Mouse (Mus musculus) midbrain, embryonic 15.5 days (tissue): ENCODE results near the gene Olfr145. TPM values are rescaled to one million over a fixed set of nuclear protein-coding genes. Genes with fewer than 3 reads are reported as not detected.

Experiments
- ATAC-seq: fragments of 200-750 bp; cut with Nextera tagmentation; replicated peaks from 2 replicates; pipeline ENCODE4 v1.8.0; 2017; ENCODE audit warnings: moderate TSS enrichment
- H3K27ac ChIP-seq: fragments of 300-500 bp; sonication (generic); 2 replicates; pipeline ENCODE4 v1.5.1; 2015; ENCODE audit warnings: mild to moderate bottlenecking, inconsistent platforms
- H3K27me3 ChIP-seq: fragments of 300-500 bp; sonication (generic); replicated peaks from 2 replicates; pipeline ENCODE4 v1.6.1; 2015; ENCODE audit warnings: inconsistent platforms
- H3K36me3 ChIP-seq: fragments of 300-500 bp; sonication (generic); replicated peaks from 2 replicates; pipeline ENCODE4 v1.6.1; 2015; ENCODE audit warnings: inconsistent platforms
- H3K4me1 ChIP-seq: fragments of 300-500 bp; sonication (generic); 2 replicates; pipeline ENCODE4 v1.6.1; 2015; ENCODE audit warnings: inconsistent platforms
- H3K4me2 ChIP-seq: fragments of 300-500 bp; sonication (generic); 2 replicates; pipeline ENCODE4 v1.6.1; 2015; ENCODE audit warnings: inconsistent platforms, mild to moderate bottlenecking, moderate library complexity
- H3K4me3 ChIP-seq: fragments of 300-500 bp; sonication (generic); 2 replicates; pipeline ENCODE4 v1.5.1; 2015; ENCODE audit warnings: mild to moderate bottlenecking, inconsistent platforms
- H3K9ac ChIP-seq: fragments of 300-500 bp; sonication (generic); 2 replicates; pipeline ENCODE4 v1.6.1; 2015; ENCODE audit warnings: mild to moderate bottlenecking, inconsistent platforms
- H3K9me3 ChIP-seq: fragments of 300-500 bp; sonication (generic); 2 replicates; pipeline ENCODE4 v1.6.1; 2016; ENCODE audit warnings: inconsistent platforms
- WGBS: fragments of 180-500 bp; shearing (Covaris S2); methylation state at CpG from one replicate; pipeline ENCODE4 v1.1.7; 2015; ENCODE audit warnings: mixed read lengths; 5-methylcytosine and 5-hydroxymethylcytosine counted together
- polyA plus RNA-seq: library from polyadenylated mRNA; unstranded; fragments of >200 nt; fragmentation: Nextera tagmentation; extraction: Ambion mirVana; gene quantifications from 2 replicates; pipeline ENCODE4 v1.2.1, GENCODE M21; 2015

The Olfr145 gene
- not detected in 2 replicates for polyA plus RNA-seq

GRCm38 (mm10) chr9:37896661-37897060, at the start of gene Olfr145:
Gene Olfr145 (plus strand): TSS chr9:37896724.
- no peak for ATAC-seq
- no peak within 1 kb of the TSS for H3K9ac ChIP-seq
- H3K36me3 ChIP-seq: no peaks in the 10 kb centered on the region
- no peak within 1 kb of the TSS for H3K27ac ChIP-seq
- H3K4me2 ChIP-seq: no peak within 1 kb of the TSS
- H3K27me3 ChIP-seq: no peaks in the 10 kb centered on the region
- 20% methylated on average over 2 of the region's 2 CpGs for WGBS
- no peaks in the 10 kb centered on the region for H3K9me3 ChIP-seq
- H3K4me1 ChIP-seq: no peaks in the 10 kb centered on the region
- no peak within 1 kb of the TSS for H3K4me3 ChIP-seq

- H3K9ac ChIP-seq: no peak overlapping the region
- no peaks in the 10 kb centered on the region for H3K4me1 ChIP-seq
- H3K27me3 ChIP-seq: no peaks in the 10 kb centered on the region
- no peaks in the 10 kb centered on the region for H3K9me3 ChIP-seq
- H3K27ac ChIP-seq: no peak overlapping the region
- 90% methylated on average over 2 of the region's 2 CpGs for WGBS
- no peak for ATAC-seq
- no peak overlapping the region for H3K4me3 ChIP-seq
- H3K36me3 ChIP-seq: no peaks in the 10 kb centered on the region
- no peak overlapping the region for H3K4me2 ChIP-seq
Observed at GRCm38 (mm10) chr9:37849267-37849666, 47.3 kb upstream of the Olfr145 start.

GRCm38 (mm10) chr9:37853969-37854368, 42.6 kb upstream of the Olfr145 start, which contains the start of gene Olfr877:
Gene Olfr877 (plus strand): TSS chr9:37854269.
- Histone ChIP-seq H3K9me3 (no peaks in the 10 kb centered on the region), H3K27me3 (no peaks in the 10 kb centered on the region), H3K36me3 (no peaks in the 10 kb centered on the region), H3K9ac (no peak within 1 kb of the TSS), H3K4me1 (no peaks in the 10 kb centered on the region), H3K27ac (no peak within 1 kb of the TSS), H3K4me2 (no peak within 1 kb of the TSS), H3K4me3 (no peak within 1 kb of the TSS)
- no peak for ATAC-seq
- 78% methylated on average over 4 of the region's 4 CpGs for WGBS

GRCm38 (mm10) chr9:37863325-37863724, 33.2 kb upstream of the Olfr145 start:
- WGBS: 85% methylated on average over 1 of the region's 1 CpGs
- H3K9ac ChIP-seq: no peak overlapping the region
- no peaks in the 10 kb centered on the region for H3K9me3 ChIP-seq

GRCm38 (mm10) chr9:37870246-37870645, 26.3 kb upstream of the Olfr145 start:
- no peak overlapping the region for H3K9ac ChIP-seq
- no peak overlapping the region for H3K27ac ChIP-seq
- no peaks in the 10 kb centered on the region for H3K9me3 ChIP-seq
- no peak overlapping the region for H3K4me2 ChIP-seq
- no peaks in the 10 kb centered on the region for H3K36me3 ChIP-seq
- 67% methylated on average over 1 of the region's 1 CpGs for WGBS
- no peaks in the 10 kb centered on the region for H3K4me1 ChIP-seq
- H3K27me3 ChIP-seq: no peaks in the 10 kb centered on the region
- no peak for ATAC-seq
- no peak overlapping the region for H3K4me3 ChIP-seq

More at GRCm38 (mm10) chr9:37863325-37863724, 33.2 kb upstream of the Olfr145 start:
- H3K4me2 ChIP-seq: no peak overlapping the region
- H3K4me3 ChIP-seq: no peak overlapping the region
- no peaks in the 10 kb centered on the region for H3K27me3 ChIP-seq
- no peak for ATAC-seq
- H3K27ac ChIP-seq: no peak overlapping the region
- H3K4me1 ChIP-seq: no peaks in the 10 kb centered on the region
- no peaks in the 10 kb centered on the region for H3K36me3 ChIP-seq

- H3K36me3 ChIP-seq: no peaks in the 10 kb centered on the region
- no peak overlapping the region for H3K27ac ChIP-seq
- H3K4me2 ChIP-seq: no peak overlapping the region
- H3K4me1 ChIP-seq: no peaks in the 10 kb centered on the region
- WGBS: 83% methylated on average over 1 of the region's 1 CpGs
- no peaks in the 10 kb centered on the region for H3K9me3 ChIP-seq
- no peaks in the 10 kb centered on the region for H3K27me3 ChIP-seq
- H3K4me3 ChIP-seq: no peak overlapping the region
- no peak for ATAC-seq
- H3K9ac ChIP-seq: no peak overlapping the region
Observed at GRCm38 (mm10) chr9:37871097-37871496, 25.4 kb upstream of the Olfr145 start.

GRCm38 (mm10) chr9:37871536-37871935, 25.0 kb upstream of the Olfr145 start:
- Histone ChIP-seq H3K4me3 (no peak overlapping the region), H3K27me3 (no peaks in the 10 kb centered on the region), H3K9me3 (no peaks in the 10 kb centered on the region), H3K36me3 (no peaks in the 10 kb centered on the region), H3K27ac (no peak overlapping the region), H3K9ac (no peak overlapping the region), H3K4me2 (no peak overlapping the region), H3K4me1 (no peaks in the 10 kb centered on the region)
- no peak for ATAC-seq
- WGBS: 80% methylated on average over 1 of the region's 1 CpGs

GRCm38 (mm10) chr9:37890960-37891359, 5.6 kb upstream of the Olfr145 start:
- H3K4me3 ChIP-seq: no peak overlapping the region
- no peak overlapping the region for H3K27ac ChIP-seq
- no peaks in the 10 kb centered on the region for H3K4me1 ChIP-seq
- no peaks in the 10 kb centered on the region for H3K9me3 ChIP-seq
- WGBS: 12% methylated on average over 2 of the region's 2 CpGs
- no peaks in the 10 kb centered on the region for H3K36me3 ChIP-seq
- no peak overlapping the region for H3K9ac ChIP-seq
- ATAC-seq: peak; percentile 90
- no peaks in the 10 kb centered on the region for H3K27me3 ChIP-seq
- H3K4me2 ChIP-seq: no peak overlapping the region

GRCm38 (mm10) chr9:37905555-37905954, 9.0 kb downstream of the Olfr145 start:
- H3K36me3 ChIP-seq: no peaks in the 10 kb centered on the region
- ATAC-seq: no peak

GRCm38 (mm10) chr9:37917540-37917939, 21.0 kb downstream of the Olfr145 start, which contains the start of gene Olfr878:
Gene Olfr878 (plus strand): TSS chr9:37917840.
- H3K27ac ChIP-seq: no peak within 1 kb of the TSS
- H3K9ac ChIP-seq: no peak within 1 kb of the TSS
- no peak for ATAC-seq
- H3K4me2 ChIP-seq: no peak within 1 kb of the TSS
- WGBS: 78% methylated on average over 2 of the region's 2 CpGs
- no peaks in the 10 kb centered on the region for H3K36me3 ChIP-seq
- no peaks in the 10 kb centered on the region for H3K4me1 ChIP-seq
- no peaks in the 10 kb centered on the region for H3K9me3 ChIP-seq
- H3K4me3 ChIP-seq: no peak within 1 kb of the TSS
- H3K27me3 ChIP-seq: no peaks in the 10 kb centered on the region

More at GRCm38 (mm10) chr9:37905555-37905954, 9.0 kb downstream of the Olfr145 start:
- no peak overlapping the region for H3K4me2 ChIP-seq
- H3K9me3 ChIP-seq: no peaks in the 10 kb centered on the region
- H3K27ac ChIP-seq: no peak overlapping the region
- H3K27me3 ChIP-seq: no peaks in the 10 kb centered on the region
- H3K4me3 ChIP-seq: no peak overlapping the region
- no peak overlapping the region for H3K9ac ChIP-seq
- no peaks in the 10 kb centered on the region for H3K4me1 ChIP-seq
- WGBS: 76% methylated on average over 3 of the region's 3 CpGs

GRCm38 (mm10) chr9:37918018-37918417, 21.5 kb downstream of the Olfr145 start:
- 43% methylated on average over 1 of the region's 1 CpGs for WGBS
- H3K27ac ChIP-seq: no peak overlapping the region
- ATAC-seq: no peak

GRCm38 (mm10) chr9:37924194-37924593, 27.7 kb downstream of the Olfr145 start:
- Histone ChIP-seq H3K27me3 (no peaks in the 10 kb centered on the region), H3K27ac (no peak overlapping the region), H3K36me3 (no peaks in the 10 kb centered on the region), H3K9ac (no peak overlapping the region), H3K4me2 (no peak overlapping the region), H3K4me3 (no peak overlapping the region), H3K9me3 (no peaks in the 10 kb centered on the region), H3K4me1 (no peaks in the 10 kb centered on the region)
- no peak for ATAC-seq
- WGBS: 89% methylated on average over 5 of the region's 5 CpGs

More at GRCm38 (mm10) chr9:37918018-37918417, 21.5 kb downstream of the Olfr145 start:
- H3K9me3 ChIP-seq: no peaks in the 10 kb centered on the region
- H3K4me3 ChIP-seq: no peak overlapping the region
- H3K9ac ChIP-seq: no peak overlapping the region
- no peak overlapping the region for H3K4me2 ChIP-seq
- no peaks in the 10 kb centered on the region for H3K4me1 ChIP-seq
- no peaks in the 10 kb centered on the region for H3K36me3 ChIP-seq
- H3K27me3 ChIP-seq: no peaks in the 10 kb centered on the region

- no peak overlapping the region for H3K9ac ChIP-seq
- no peaks in the 10 kb centered on the region for H3K4me1 ChIP-seq
- H3K27me3 ChIP-seq: no peaks in the 10 kb centered on the region
- H3K36me3 ChIP-seq: no peaks in the 10 kb centered on the region
- no peak overlapping the region for H3K4me2 ChIP-seq
- ATAC-seq: no peak
- no peak overlapping the region for H3K4me3 ChIP-seq
- H3K9me3 ChIP-seq: no peaks in the 10 kb centered on the region
- H3K27ac ChIP-seq: no peak overlapping the region
- WGBS: 65% methylated on average over 2 of the region's 2 CpGs
Observed at GRCm38 (mm10) chr9:37925445-37925844, 28.9 kb downstream of the Olfr145 start.
